Mouse (Mus musculus): Measurements from ENCODE around the gene Ubap1.

DNA sequence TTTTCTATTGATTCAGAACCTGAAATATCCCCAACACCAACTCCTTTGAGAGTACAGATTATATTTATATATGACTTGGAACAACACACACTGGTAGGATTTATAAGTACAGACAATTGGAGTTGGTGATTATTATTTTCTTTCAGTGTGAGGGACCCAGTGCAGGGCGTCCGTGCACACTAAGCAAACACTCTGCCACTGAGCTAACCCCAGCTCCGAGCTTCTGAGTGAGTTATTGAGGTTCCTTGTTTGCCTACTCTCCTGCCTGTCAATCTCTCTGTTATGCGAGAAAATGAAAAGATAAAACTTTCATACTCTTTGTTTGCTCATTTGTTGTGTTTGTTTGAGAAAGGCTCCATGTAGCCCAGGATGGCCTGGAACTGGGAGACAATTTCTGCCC, 27.8 kb upstream of the Ubap1 start:
- TF ChIP-seq CTCF (IDR thresholded peaks at IDR 0.05; ENCODE audit: low read depth) = no peak
- TF ChIP-seq EP300 (IDR thresholded peaks at IDR 0.05; ENCODE audit: low read depth) = no peak

Data from liver, embryonic 14.5 days (tissue).